Mouse (Mus musculus) neural tube, embryonic 15.5 days (tissue): ENCODE measurements at regions not wholly inside any gene's neighbourhood (a gene's known extent, or its start where the extent isn't known, plus 50 kb on each side); places are given as distances from the start of the nearest gene placed in this dataset.

Source experiments
- ATAC-seq: fragments of 200-750 bp; cut with Nextera tagmentation; 2 replicates; pipeline ENCODE4 v1.8.0; 2017; ENCODE audit warnings: mild to moderate bottlenecking, moderate TSS enrichment, moderate library complexity; ENCODE audit not compliant: low FRiP score
- H3K27ac ChIP-seq: fragments of 300-500 bp; sonication (generic); replicated peaks from 2 replicates; pipeline ENCODE4 v1.5.1; 2015; ENCODE audit warnings: mild to moderate bottlenecking, inconsistent platforms
- H3K27me3 ChIP-seq: fragments of 300-500 bp; sonication (generic); replicated peaks from 2 replicates; pipeline ENCODE4 v1.6.1; 2015; ENCODE audit warnings: inconsistent platforms
- H3K36me3 ChIP-seq: fragments of 300-500 bp; sonication (generic); 2 replicates; pipeline ENCODE4 v1.6.1; 2015; ENCODE audit warnings: inconsistent platforms
- H3K4me1 ChIP-seq: fragments of 300-500 bp; sonication (generic); 2 replicates; pipeline ENCODE4 v1.6.1; 2015; ENCODE audit warnings: inconsistent platforms
- H3K4me2 ChIP-seq: fragments of 300-500 bp; sonication (generic); 2 replicates; pipeline ENCODE4 v1.6.1; 2015; ENCODE audit warnings: inconsistent platforms, mild to moderate bottlenecking, moderate library complexity
- H3K4me3 ChIP-seq: fragments of 300-500 bp; sonication (generic); replicated peaks from 2 replicates; pipeline ENCODE4 v1.5.1; 2015; ENCODE audit warnings: mild to moderate bottlenecking, inconsistent platforms
- H3K9ac ChIP-seq: fragments of 300-500 bp; sonication (generic); replicated peaks from 2 replicates; pipeline ENCODE4 v1.6.1; 2015; ENCODE audit warnings: mild to moderate bottlenecking, inconsistent platforms
- H3K9me3 ChIP-seq: fragments of 300-500 bp; sonication (generic); replicated peaks from 2 replicates; pipeline ENCODE4 v1.6.1; 2016; ENCODE audit warnings: inconsistent platforms
- WGBS: fragments of 180-500 bp; shearing (Covaris S2); methylation state at CpG from one replicate; pipeline ENCODE4 v1.1.7; 2015; ENCODE audit warnings: mixed read lengths; 5-methylcytosine and 5-hydroxymethylcytosine counted together

DNA sequence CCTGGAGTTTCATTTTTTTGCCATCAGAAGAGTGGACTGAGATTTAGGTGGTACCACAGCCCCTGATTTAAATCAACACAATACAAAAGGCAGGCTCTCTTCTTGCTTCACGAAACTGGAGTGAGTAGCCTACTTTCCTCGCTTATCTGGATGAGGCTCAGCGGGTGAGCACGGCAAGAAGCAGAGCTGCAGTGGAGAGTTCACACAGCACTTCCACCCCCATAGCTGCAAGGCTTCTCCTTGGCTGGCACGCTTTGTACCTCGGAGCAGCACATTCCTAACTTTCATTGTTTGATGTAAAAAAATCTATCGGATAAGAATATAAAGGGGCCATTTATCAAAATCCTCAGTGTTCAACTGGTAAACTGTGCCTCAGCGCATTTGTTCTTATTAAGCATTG is 72.8 kb upstream of the Agbl1 start:
- no peaks in the 10 kb centered on the region for H3K27me3 ChIP-seq
- WGBS = 53% methylated on average over 8 of the region's 8 CpGs

DNA sequence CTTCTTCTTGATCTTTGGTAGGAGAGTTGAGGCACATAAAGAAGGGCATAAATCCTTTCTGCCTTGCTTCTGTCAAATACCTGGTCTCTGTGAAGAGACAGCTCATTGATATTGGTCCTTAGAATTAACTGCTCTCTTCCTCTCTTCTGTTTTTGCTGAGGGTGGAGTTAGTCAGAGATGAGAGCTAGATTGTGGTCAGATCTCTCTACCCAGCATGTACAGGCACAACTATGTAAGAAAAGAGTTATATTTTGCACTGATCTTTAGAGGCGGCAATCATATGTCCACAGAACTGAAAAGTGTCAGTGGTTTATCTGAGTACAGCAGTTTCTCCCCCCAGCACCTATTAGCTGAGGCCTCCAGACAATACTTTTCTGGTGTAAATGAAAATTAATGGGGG is 65.5 kb upstream of the Agbl1 start:
- Histone ChIP-seq H3K27me3 (no peaks in the 10 kb centered on the region), H3K4me3 (no peak overlapping the region), H3K9me3 (no peaks in the 10 kb centered on the region), H3K4me1 (peaks cover 7% of the 10 kb centered on the region), H3K27ac (no peak overlapping the region), H3K9ac (no peak overlapping the region), H3K36me3 (no peaks in the 10 kb centered on the region), H3K4me2 (no peak overlapping the region)
- WGBS = 87% methylated on average over 1 of the region's 1 CpGs
- ATAC-seq = no peak

More for the DNA sequence above, 72.8 kb upstream of the Agbl1 start:
- H3K4me1 ChIP-seq = no peaks in the 10 kb centered on the region
- no peaks in the 10 kb centered on the region for H3K9me3 ChIP-seq
- H3K9ac ChIP-seq = no peak overlapping the region
- H3K36me3 ChIP-seq = no peaks in the 10 kb centered on the region
- H3K4me2 ChIP-seq = no peak overlapping the region
- H3K4me3 ChIP-seq = no peak overlapping the region
- H3K27ac ChIP-seq = no peak overlapping the region
- no peak for ATAC-seq

DNA sequence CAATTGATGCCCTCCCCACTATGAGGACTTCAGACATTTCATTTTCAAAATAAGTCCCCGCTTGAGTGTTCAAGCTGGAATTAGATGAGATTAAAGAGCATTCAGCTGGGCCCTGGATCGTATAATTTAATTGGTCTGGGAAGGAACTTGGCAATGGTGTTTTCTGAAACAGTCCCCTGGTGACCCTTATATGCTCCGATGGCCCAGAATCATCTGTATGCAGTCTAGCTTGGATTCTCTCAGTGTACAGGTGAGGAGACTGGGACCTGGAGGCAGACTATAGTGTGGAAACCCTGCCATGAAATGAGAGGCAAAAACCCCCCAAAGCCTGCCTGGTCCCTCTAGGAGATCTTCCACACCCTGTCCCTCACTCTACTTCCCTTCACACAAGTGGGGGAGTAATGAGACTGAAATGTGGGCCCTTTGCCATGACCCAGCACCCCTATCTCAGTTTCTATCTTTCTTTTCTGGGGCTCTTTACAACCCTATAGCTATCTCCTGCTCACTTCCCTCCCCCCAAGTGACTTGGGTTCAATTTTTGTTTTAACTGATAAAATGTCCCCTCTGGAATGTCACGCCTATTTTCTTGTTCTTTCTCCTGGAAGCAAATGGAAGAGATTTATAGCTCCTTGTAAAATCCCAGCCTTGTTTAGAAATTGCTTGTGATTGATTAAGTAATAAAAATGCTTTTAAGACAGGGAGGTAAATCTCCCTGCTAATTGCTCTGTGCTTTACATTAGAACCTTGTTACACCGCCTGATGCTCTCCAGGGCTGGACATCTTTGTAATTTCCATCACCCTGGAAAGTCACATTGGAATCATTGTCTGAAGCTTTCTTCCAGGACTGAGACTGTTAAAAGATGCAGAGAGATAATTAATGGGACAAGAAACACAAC is 64.7 kb upstream of the Agbl1 start:
- Histone ChIP-seq H3K27ac (no peak overlapping the region; the same call in 1 of the 2 replicates), H3K27me3 (no peaks in the 10 kb centered on the region), H3K36me3 (no peaks in the 10 kb centered on the region), H3K4me3 (no peak overlapping the region), H3K4me2 (no peak overlapping the region), H3K9ac (no peak overlapping the region), H3K9me3 (no peaks in the 10 kb centered on the region), H3K4me1 (peaks cover 7% of the 10 kb centered on the region)
- no peak; the same call in 1 of the 2 replicates for ATAC-seq
- 20% methylated on average over 5 of the region's 5 CpGs for WGBS

DNA sequence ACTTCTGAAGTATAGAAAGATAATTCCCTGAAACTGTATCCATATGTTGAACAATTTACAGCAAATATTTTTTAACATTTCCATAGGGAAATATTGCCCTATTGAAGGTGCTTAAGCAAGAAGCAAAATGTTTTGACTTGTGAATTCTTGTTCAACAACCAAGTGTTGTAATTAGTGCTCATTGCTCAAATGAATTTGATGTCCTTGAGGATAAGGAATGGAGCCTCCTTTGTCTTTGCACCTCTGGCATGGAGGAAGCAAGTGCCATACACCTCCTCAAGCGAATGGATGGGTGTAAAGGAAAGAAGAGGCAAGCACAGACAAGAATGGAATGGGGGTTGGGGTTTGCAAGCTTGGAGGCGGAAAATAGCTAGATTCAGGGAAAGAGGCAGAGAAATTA is 59.2 kb upstream of the Agbl1 start:
- Histone ChIP-seq H3K4me1 (no peaks in the 10 kb centered on the region), H3K27ac (no peak overlapping the region), H3K9ac (no peak overlapping the region), H3K4me3 (no peak overlapping the region), H3K4me2 (no peak overlapping the region), H3K9me3 (no peaks in the 10 kb centered on the region), H3K36me3 (no peaks in the 10 kb centered on the region), H3K27me3 (no peaks in the 10 kb centered on the region)
- WGBS = 90% methylated on average over 2 of the region's 2 CpGs
- no peak for ATAC-seq

DNA sequence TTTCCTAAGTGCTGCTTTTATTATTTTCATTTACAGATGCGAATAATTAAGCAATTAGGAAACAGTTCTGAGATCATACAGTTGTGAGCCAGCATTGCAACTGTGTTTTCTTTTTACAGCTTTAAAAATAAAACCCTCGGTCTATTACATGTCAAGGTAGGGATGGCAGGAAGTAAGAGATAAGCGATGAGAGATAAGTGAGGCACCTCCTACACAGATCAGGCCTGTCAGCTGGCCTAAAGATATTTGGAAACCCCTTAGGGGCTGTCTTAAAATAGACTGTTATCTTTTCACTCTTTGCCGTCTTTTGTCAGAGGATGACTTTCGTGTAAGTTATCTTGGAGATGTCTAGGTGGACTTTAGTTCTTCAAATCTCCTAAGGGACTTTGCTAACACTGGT is 53.5 kb upstream of the Agbl1 start:
- Histone ChIP-seq H3K27me3 (no peaks in the 10 kb centered on the region), H3K4me2 (no peak overlapping the region), H3K4me1 (no peaks in the 10 kb centered on the region), H3K9me3 (no peaks in the 10 kb centered on the region), H3K4me3 (no peak overlapping the region), H3K9ac (no peak overlapping the region), H3K27ac (no peak overlapping the region), H3K36me3 (no peaks in the 10 kb centered on the region)
- WGBS = 80% methylated on average over 5 of the region's 5 CpGs
- no peak for ATAC-seq

DNA sequence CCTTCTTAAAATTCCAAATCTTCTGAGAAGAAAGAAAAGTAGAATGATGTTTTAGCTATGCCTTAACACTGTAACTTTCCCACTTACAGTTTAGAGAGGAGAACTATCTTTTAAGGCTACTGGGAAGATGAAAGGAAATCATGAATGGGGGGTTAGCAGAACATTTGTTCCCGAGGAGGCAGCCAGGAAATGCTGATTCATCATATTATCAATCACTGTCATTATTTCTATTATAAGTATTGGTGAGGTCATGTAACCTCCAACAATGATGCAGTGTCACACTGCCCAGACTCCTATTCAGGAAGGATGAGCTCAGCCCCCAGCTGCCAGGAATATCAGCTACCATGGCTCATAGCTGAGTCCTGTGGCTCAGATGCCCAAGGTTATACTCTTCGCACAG is 52.3 kb upstream of the Agbl1 start:
- no peak overlapping the region for H3K9ac ChIP-seq
- H3K27me3 ChIP-seq = no peaks in the 10 kb centered on the region
- H3K4me3 ChIP-seq = no peak overlapping the region
- 63% methylated on average over 2 of the region's 2 CpGs for WGBS
- no peak for ATAC-seq
- H3K36me3 ChIP-seq = no peaks in the 10 kb centered on the region
- no peaks in the 10 kb centered on the region for H3K4me1 ChIP-seq
- H3K9me3 ChIP-seq = no peaks in the 10 kb centered on the region
- no peak overlapping the region for H3K27ac ChIP-seq
- H3K4me2 ChIP-seq = no peak overlapping the region
